Mouse (Mus musculus) forelimb bud, embryonic 11.5 days (tissue): Measurements from ENCODE around the gene Gm20888.
"Not testable (repeated sequence)": the region's sequence is repeated elsewhere in the genome, so short reads cannot be mapped to it uniquely, and the experiment has no call there.

Source experiments
- DNase-seq: peaks from one replicate; pipeline ENCODE4 v3.0.0-alpha.2; 2012; ENCODE audit warnings: low read depth, low spot score

Gm20888 gene

DNA sequence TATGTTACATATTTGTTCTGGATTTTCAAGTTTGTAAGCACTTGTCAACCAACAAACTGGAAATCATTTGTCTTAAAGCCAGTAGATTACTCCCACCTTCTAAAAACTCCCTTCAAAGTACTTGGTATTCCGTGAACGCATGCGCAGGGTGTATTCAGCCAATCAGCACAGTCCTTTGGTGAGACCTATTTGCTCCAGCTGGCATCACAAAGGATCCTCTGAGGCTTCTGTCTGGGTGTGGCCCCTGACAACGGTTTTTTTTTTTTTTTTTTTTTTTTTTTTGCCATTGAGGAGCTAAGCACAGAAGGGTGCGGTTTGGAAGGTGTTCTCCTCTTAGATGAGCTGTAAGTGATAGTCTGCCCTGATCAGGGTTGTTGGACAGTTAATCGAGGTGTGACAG, at the start of gene Gm20888:
Gene Gm20888 (plus strand): TSS at position 301 of the 400 bp plus-strand sequence.
- DNase-seq = not testable (repeated sequence)
